Mouse (Mus musculus): ENCODE measurements around the gene Prdm16.

Gene Prdm16

GRCm38 (mm10) chr4:154557168-154557567, 79.5 kb downstream of the Prdm16 start:
- DNase-seq (ENCODE audit: low spot score) = no peak

GRCm38 (mm10) chr4:154556418-154556817, 80.3 kb downstream of the Prdm16 start:
- no peak for DNase-seq (ENCODE audit: low spot score)

DNA sequence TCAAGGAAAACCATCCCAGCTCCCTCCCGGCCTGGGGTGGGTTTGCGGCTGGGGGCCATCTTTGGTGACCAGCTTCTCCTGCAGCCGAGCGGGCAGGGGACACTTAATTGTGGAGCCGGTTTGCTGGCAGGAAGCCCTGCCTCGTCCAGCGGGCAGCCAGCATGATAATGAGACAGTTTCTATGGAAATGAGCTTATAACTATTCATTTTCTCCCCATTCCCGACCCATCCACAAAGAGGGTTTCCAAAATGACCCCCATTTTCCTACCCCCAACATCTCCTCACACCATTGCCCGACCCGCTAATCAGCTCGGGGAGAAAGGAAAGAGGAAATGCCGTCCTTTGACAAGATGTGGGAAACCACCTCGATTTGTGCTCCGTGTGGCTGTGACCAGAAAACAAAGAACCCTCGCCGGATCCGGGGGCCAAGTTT, 86.7 kb downstream of the Prdm16 start:
- no peak for DNase-seq (ENCODE audit: low spot score)

DNA sequence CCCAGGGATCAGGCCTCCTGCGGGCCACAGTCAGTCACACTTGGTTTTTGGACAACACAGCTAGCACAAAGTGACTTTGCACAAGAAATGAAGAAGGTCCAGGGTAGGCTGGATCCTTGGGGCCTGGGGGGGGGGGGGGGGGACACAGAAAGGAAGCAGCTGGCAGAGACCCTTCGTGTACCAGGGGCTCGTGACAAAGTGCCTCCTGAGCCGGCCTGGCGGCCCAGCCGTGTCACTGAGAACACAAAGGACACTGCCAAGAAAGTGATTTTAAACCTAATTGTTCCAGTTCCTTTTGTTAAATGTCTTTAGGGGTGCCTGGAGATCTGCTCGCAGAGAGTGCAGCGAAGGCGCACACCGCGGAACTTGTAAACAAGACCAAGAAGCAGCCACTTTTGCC, 87.2 kb downstream of the Prdm16 start:
- no peak for DNase-seq (ENCODE audit: low spot score)

DNA sequence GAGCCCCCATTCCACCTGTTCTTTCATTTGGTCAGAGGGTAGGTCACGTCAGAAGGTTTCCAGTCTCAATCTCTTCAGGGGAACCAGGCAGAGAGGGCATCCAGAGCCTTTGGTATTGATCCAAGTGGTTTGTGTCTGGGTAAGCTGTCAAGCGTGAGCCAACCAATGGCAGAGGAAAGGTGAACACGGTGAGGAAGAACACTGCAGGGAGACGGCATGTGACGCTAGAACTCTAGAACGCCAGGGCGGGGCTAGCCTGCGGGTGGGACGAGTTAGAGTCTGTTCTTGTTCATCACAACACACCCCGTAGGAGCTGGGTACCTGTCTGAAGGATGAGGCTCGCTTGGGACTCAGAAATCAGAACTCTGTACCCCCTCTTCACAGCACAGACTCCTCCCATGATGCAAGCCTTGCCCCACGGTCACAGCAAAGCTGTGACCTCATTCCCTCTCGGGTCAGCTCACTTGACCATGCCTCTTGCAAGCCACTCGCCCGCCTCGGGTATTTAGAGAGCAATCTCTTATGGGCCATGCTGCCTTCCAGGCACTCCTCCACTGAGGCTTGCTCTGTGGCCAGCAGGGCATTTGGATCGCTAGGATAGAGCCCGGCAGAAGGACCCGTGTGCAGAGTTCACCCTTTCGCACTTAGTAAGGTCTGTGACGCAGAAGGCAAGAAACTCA, 89.4 kb downstream of the Prdm16 start:
- DNase-seq (ENCODE audit: low spot score) = no peak

- no peak for DNase-seq (ENCODE audit: low spot score)
Observed at GRCm38 (mm10) chr4:154545296-154545695, 91.4 kb downstream of the Prdm16 start.

- peak; percentile 71 for DNase-seq (ENCODE audit: low spot score)
Observed at GRCm38 (mm10) chr4:154543921-154544320, 92.8 kb downstream of the Prdm16 start.

- no peak for DNase-seq (ENCODE audit: low spot score)
Observed at GRCm38 (mm10) chr4:154543128-154543527, 93.5 kb downstream of the Prdm16 start.

DNA sequence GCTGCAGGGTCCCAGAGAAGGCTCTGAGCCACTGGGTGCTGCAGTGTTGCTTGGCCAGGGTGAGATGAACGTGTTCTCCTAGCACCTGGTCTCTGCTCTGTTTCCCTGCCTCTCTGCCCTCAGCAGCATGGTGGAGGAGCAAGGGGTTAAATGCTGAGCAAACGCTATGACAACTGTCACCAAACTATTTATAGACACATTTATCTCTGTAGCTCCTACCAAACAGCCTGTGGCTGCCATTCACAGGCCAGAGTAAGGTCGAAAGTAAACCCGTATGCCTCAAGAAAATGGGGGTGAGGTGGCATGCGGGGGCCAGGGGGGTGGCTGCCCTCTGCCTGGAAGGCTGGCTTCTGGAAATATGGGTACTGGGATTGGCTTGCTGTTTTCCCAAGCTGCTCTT, 94.1 kb downstream of the Prdm16 start:
- no peak for DNase-seq (ENCODE audit: low spot score)

DNA sequence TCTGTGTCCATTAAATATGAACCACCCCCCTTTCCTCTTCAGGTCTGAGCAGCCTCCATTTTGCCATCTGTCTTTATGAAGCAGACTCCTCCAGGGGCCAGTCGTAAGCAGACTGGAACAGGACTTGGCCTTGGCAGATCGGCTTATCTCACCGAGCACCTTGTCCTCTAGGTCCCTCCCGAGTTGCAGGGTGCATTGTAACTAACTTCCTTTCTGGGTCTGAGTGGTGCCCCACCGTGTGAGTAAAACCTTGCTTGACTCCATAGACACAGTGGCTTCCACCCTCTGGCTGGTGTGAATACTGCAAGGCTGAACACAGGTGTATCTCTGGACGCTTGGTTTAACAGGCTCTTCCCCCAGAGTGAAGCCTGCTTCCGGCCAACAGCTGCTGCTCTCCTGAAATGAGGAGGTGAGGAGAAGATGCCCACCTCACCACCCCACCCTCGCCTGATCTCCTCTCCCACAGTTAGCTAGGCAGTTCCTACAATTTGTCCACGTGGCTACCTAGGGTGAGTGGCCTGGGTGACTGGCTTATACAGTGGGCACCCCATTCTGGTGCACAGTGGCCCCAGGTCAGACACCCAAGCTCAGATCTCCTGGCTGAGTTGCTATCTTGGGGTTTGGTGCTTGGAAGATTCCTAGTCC, 94.9 kb downstream of the Prdm16 start:
- no peak for DNase-seq (ENCODE audit: low spot score)

- peak; percentile 54 for DNase-seq (ENCODE audit: low spot score)
Observed at GRCm38 (mm10) chr4:154540671-154541070, 96.0 kb downstream of the Prdm16 start.

GRCm38 (mm10) chr4:154539703-154540102, 97.0 kb downstream of the Prdm16 start:
- DNase-seq (ENCODE audit: low spot score) = no peak

- DNase-seq (ENCODE audit: low spot score) = no peak
Observed at GRCm38 (mm10) chr4:154538727-154539126, 97.9 kb downstream of the Prdm16 start.

GRCm38 (mm10) chr4:154536110-154536509, 100.6 kb downstream of the Prdm16 start:
- DNase-seq (ENCODE audit: low spot score) = no peak

DNA sequence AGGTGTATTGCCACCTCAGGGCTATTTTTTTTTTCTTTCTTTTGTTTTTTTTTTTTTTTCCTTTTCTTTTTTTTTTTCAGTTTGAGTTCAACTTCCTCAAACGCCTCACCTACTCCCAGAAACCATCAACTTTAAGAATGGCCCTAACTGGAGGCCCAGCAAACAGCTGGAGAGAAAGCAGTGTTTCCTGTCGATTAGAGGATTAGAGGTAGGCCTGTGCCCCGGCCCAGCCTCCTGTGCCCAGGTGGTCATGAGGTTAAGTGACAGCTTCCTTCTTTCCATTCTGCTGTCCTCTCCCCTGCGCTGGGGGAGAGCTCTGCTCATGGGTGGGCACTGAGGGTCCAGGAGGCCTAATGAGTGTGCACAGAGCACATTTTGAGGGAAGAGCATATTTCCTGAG, 105.3 kb downstream of the Prdm16 start:
- no peak for DNase-seq (ENCODE audit: low spot score)

- DNase-seq (ENCODE audit: low spot score) = no peak
Observed at GRCm38 (mm10) chr4:154530336-154530735, 106.3 kb downstream of the Prdm16 start.

DNA sequence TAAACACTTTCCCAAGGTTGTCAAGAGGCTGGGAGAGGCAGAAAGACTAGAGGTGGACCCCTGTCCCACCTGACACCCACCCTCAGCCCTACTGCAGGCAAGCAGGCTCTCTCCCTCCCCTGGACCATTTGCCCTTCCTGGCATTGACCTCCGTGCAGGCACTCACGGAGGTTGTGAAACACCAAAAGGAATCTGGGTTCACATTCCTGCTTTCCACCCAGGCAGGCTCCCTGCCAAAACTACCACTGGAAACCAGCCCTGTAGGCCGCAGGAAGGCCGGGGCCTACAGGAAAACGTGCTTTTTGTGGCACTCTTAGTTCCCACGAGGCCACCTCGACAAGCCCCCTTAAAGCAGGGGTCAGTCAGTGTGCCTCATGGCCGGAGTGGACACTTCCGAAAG, 109.2 kb downstream of the Prdm16 start:
- no peak for DNase-seq (ENCODE audit: low spot score)

GRCm38 (mm10) chr4:154526351-154526786, 110.3 kb downstream of the Prdm16 start:
- DNase-seq (ENCODE audit: low spot score) = no peak

DNA sequence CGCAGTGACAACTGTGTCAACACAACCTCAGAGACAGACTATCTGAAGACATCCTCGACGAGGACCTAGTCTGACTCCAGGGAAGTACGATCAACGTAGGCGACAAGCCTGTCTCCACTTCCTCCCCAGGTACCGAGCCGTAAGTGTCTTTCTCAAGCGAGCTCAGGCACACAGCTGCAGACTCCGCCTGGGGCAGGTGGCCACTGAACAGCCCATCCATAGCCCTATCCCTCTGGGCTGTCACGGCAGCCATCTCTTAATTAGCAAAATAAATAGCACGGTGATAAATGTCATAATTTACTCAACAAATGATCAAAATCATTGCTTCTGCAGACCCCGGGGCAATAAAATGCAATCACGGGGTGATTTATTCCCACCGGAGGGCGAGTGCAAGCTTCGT, 112.8 kb downstream of the Prdm16 start:
- DNase-seq (ENCODE audit: low spot score) = no peak

DNA sequence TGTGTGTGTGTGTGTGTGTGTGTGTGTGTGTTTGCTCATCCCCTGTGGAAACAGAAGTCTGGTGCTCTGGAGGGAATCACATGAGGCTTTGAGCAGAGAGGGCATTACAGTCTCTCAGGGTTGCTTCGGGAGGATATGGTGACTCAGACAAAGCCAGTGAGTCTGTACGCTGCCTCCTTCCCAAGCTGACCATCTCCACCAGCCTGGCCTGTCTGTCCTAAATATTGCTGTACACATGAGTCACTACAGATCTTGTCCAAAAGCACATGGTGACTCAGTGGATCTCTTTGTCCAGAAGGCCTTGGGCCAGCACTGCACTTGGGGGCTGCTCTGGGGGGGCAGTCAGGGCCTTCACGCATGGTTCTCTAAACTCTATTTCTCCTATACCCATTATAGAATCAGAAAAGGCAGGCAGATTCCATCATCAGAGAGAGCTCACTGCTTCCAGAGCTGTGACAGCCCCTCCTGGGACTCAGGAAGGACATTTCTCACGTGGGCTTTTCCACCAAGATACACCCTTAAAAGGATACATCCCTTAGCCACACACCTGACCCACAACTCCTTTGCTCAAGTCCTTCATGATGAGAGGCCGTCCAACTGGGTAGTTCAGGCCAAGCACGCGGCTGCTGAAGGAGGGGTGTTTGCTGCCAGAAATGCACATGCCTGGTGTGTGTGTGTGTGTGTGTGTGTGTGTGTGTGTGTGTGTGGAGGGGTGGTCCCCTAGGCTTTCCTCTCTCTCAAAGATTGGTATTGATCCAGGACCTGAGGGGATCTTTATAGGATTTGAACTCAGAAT, 114.6 kb downstream of the Prdm16 start:
- DNase-seq (ENCODE audit: low spot score) = no peak

DNA sequence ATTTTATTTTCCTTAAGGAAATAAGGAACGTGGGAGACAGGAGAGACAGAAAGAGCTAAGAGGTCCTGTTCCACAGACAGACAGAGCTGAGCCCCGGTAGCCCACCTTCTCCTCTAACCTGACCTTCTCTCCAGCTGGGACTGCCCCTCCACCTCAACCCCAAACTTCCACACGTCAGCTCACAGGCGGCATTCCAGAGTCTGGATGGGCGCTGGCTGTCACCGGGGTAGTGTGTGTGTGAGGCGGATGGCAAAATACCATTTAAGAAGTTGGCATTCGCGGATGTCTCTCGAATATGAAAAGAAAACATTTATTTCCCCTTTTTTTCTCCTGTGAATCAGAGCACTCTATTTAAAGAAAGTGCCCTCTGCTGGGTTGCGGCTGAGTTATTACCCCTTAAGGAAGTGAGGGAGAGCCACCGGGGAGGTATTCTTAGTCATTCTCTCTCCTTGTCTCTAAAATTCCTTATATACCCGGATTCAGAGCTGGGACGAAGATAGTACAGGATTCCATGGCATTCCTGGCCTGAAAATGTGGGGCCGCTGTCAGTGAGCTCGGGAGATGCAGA, 117.1 kb downstream of the Prdm16 start:
- no peak for DNase-seq (ENCODE audit: low spot score)

GRCm38 (mm10) chr4:154517991-154518390, 118.7 kb downstream of the Prdm16 start:
- DNase-seq (ENCODE audit: low spot score) = no peak

DNA sequence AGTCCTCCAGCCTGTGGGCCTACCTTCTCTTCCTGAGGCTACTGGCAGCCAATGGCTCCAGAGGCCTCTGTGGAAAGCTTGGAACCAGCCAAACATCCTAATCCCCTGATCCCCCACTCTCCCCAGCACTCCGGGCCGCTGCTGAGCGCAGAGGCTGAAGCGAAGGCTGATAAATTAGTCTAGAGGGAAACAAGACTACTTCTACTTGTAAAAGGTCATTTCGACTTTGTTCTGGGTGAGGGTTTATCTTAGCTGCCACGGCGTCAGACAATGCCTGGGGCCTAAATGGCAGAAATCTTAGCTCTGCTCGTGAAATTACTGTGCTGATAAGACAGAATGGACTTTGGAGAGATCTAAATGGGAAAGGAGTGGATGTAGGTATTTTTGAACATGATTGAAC, 120.2 kb downstream of the Prdm16 start:
- DNase-seq (ENCODE audit: low spot score) = no peak
